Mouse (Mus musculus): ENCODE results near the gene Lrrtm3.

The Lrrtm3 gene

GRCm38 (mm10) chr10:64089680-64090460, at the start of gene Lrrtm3:
TSS of gene Lrrtm3 (minus strand) at chr10:64090277.
- no peak for DNase-seq (ENCODE audit: low spot score in 2 of 2)

- DNase-seq (ENCODE audit: low spot score in 2 of 2) = no peak
These were observed 45.4 kb upstream of the Lrrtm3 start for GRCm38 (mm10) chr10:64135481-64135880.

DNA sequence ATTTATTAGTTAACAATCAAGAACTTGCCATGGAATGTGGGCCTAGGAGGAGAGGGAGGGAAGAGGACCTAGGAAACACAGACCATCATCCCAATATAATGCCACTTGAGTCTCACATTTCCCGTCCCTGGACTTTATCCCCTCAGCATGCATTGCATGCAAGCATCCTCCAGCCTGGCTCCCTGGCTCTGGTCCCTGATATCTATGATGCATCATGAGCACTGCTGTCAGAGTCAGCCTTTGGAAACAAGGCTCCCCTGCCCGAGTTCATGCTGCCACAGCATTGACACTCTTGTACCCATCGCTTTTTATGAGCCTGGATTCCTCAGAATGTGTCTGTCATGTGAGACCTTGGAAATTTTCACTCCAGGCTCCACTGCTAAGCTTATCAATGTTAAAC, 43.4 kb upstream of the Lrrtm3 start:
- DNase-seq (ENCODE audit: low spot score in 2 of 2) = no peak

GRCm38 (mm10) chr10:64130397-64131150, 40.5 kb upstream of the Lrrtm3 start:
- DNase-seq (ENCODE audit: low spot score in 2 of 2) = no peak

- no peak for DNase-seq (ENCODE audit: low spot score in 2 of 2)
These were observed 28.8 kb upstream of the Lrrtm3 start for GRCm38 (mm10) chr10:64118833-64119232.

GRCm38 (mm10) chr10:64115246-64115645, 25.2 kb upstream of the Lrrtm3 start:
- DNase-seq (ENCODE audit: low spot score in 2 of 2) = no peak

DNA sequence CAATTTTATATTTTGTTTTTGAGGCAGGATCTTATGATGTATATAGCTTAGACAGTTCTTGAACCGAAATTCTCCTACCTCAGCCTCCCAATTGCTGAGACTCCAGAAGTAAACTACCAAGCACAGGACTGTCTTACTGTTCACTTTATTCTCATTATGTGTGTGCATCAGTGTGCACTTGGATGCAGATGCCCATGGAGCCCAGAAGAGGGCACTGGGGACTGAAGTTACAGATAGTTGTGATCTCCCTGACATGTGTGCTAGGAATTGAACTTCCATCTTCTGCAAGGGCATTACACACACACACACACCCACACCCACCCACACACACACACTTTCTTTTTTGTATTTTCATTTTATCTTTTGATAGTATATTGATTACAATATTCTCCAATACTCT, 6.5 kb upstream of the Lrrtm3 start:
- DNase-seq (ENCODE audit: low spot score in 2 of 2) = no peak

- no peak for DNase-seq (ENCODE audit: low spot score in 2 of 2)
These were observed 1.2 kb downstream of the Lrrtm3 start for GRCm38 (mm10) chr10:64088774-64089460.

- DNase-seq (ENCODE audit: low spot score in 2 of 2) = no peak
These were observed 1.9 kb downstream of the Lrrtm3 start for GRCm38 (mm10) chr10:64087936-64088773.

- DNase-seq (ENCODE audit: low spot score in 2 of 2) = no peak
These were observed 2.6 kb downstream of the Lrrtm3 start for GRCm38 (mm10) chr10:64087521-64087920.

- no peak for DNase-seq (ENCODE audit: low spot score in 2 of 2)
These were observed 3.3 kb downstream of the Lrrtm3 start for GRCm38 (mm10) chr10:64086567-64087391.

DNA sequence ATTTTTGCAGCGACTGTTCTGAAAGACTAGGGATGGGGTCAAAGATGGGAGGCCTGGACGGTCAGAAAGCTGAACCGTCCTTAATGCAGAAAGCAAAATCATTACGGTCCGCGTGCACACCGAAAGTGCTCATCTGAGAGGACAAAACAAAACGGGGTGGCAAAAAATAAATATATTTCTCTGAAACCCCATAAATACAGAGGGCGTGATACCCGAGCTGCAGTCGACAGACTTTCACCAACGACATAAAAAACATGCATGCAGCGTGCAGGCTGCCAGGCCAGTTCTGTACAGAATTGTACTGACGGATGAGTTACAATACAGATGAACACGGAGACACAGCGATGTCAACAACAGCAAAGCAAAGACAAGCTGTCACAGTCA, 3.9 kb downstream of the Lrrtm3 start:
- no peak for DNase-seq (ENCODE audit: low spot score in 2 of 2)

DNA sequence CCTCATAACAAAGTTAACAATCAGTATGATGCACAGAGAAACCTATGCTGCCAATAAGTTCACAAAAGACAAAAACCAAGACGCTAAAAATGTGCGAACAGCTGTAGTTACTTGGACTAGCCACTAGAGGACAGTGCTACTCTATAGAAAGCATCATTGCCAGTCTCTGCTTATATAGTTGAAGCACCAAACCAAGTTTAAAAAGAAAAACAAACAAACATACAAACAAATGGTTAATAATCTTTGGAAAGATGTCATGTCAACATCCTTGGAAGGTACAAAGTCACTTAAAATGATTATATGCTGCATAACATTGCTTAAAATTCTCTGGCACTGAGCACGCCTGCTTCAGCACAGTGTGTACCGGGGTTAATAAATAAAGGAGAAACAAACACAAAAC, 5.6 kb downstream of the Lrrtm3 start:
- no peak for DNase-seq (ENCODE audit: low spot score in 2 of 2)

GRCm38 (mm10) chr10:64083813-64084212, 6.3 kb downstream of the Lrrtm3 start:
- DNase-seq (ENCODE audit: low spot score in 2 of 2) = no peak

GRCm38 (mm10) chr10:64082345-64082744, 7.7 kb downstream of the Lrrtm3 start:
- no peak for DNase-seq (ENCODE audit: low spot score in 2 of 2)

DNA sequence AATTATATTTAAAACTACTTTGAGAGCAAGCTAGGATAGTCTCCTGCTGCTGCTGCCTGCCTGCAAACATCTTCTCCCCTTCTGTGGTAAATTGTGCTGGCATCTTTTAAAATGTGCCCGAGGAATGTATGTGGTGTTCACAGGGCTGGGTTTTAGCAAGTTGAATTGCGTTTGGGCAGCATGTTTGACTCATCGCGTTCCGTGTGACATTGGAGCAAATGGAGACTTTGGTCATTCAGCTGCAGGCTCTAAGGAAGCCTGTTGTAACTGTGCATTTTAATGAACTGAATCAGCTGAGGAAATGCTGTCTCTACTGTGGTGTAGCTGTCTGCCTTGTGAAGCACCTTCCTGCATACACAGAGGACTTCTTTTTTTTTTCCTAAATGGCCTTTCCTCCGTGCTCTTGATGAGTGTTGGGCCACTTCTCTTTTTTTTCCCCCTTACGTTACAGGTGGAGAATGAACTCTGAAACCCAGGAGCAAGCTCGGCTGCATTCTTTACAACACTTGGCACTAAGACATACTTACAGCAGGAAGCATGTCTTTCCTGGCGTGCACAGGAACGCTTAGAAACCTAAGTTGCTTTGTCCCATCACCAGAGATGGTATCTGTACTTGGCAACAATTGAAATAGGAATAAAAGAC, 13.5 kb downstream of the Lrrtm3 start:
- DNase-seq (ENCODE audit: low spot score in 2 of 2) = no peak

DNA sequence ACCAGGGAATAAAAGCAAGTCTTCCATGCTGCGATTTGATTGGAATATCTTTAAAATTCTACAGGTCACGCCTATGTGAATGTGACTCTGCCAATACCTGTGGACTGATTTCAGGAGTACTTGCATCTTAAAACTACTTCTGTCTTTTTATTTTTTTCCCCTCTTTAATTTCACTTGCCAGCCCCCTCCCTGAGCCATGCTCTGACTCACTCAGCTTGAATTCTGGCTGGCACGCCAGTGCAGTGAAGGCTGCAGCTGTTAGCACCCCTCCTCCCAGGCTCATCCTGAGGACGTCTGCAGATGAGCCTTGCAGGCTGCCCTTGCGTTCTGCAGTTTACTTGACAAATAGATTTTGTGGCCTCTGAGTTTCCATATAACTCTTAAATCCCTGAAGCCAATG, 14.1 kb downstream of the Lrrtm3 start:
- DNase-seq (ENCODE audit: low spot score in 2 of 2) = no peak

- DNase-seq (ENCODE audit: low spot score in 2 of 2) = no peak
These were observed 26.4 kb downstream of the Lrrtm3 start for GRCm38 (mm10) chr10:64063704-64064103.

- no peak for DNase-seq (ENCODE audit: low spot score in 2 of 2)
These were observed 40.1 kb downstream of the Lrrtm3 start for GRCm38 (mm10) chr10:64049946-64050345.

DNA sequence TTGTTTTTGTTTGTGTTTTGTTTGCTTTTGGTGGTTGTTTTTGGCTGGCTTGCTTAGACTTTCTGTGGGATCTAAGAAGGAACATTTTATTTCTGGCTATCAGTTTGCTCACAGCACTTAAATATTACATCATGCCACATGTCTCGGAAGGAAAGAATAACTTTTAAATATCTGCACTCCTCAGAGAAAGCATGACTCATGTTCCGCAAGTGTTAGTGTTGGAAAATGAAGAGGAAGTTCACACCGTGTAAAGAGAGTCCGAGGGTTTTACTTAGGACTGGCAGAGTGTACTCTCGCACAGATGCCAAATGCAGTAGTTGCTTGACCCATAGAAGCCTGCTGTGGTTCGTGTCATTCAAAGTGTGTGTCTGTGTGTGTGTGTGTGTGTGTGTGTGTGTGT, 40.9 kb downstream of the Lrrtm3 start:
- no peak for DNase-seq (ENCODE audit: low spot score in 2 of 2)
